Mouse (Mus musculus) E14TG2a.4 (cell line): ENCODE measurements around the gene Cfap206.

Experiments used
- CTCF ChIP-seq: conservative IDR thresholded peaks from 2 replicates; pipeline ENCODE4 v1.5.1; 2014; ENCODE audit warnings: low read length
- NANOG ChIP-seq: IDR thresholded peaks from 2 replicates; pipeline ENCODE4 v1.6.1; 2014; ENCODE audit warnings: borderline replicate concordance, low read length, mixed read lengths
- POU5F1 ChIP-seq: IDR thresholded peaks from 2 replicates; pipeline ENCODE4 v1.6.1; 2014; ENCODE audit warnings: low read length, borderline replicate concordance

DNA sequence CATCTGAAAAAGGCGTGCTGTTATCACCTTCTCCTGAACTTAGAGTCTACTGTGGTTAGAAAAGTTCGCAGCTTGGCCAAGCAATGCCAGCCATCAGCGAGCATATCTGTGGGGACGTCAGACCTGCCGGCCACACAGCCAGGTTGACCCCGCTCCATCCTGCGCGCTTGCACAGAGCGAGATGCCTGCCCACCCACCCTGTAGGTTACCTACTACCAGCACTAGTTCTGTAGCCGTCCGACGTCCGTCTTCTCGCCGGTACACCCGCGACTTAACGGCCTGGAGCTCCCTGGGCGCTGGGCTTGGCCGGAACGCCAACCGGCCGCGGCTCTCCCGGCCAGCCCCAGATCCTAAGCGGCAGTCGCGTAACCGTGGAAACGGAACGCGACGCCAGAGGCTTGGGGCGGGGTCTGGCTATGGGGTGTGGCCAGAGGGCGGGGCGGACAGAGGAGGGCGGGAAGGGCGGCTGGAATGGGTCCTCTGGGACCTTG lies at the start of gene Cfap206:
- TF ChIP-seq CTCF = no peak
- TF ChIP-seq POU5F1 = no peak
- no peak for TF ChIP-seq NANOG
